Mouse (Mus musculus) E14TG2a.4 (cell line): ENCODE data around the gene Med13l.
A peak's percentile ranks its signal among the peaks of the same experiment; 100 is the strongest.

Experiments used
- H3K27me3 ChIP-seq: 2 replicates; pipeline ENCODE4 v1.6.1; 2014; ENCODE audit warnings: low read length, control low read depth; ENCODE audit not compliant: insufficient read depth
- H3K36me3 ChIP-seq: 2 replicates; pipeline ENCODE4 v1.6.1; 2014; ENCODE audit warnings: low read length, control low read depth; ENCODE audit not compliant: insufficient read depth
- H3K4me1 ChIP-seq: replicated peaks from 2 replicates; pipeline ENCODE4 v1.6.1; 2014; ENCODE audit warnings: low read depth, low read length, control low read depth
- H3K4me3 ChIP-seq: replicated peaks from 2 replicates; pipeline ENCODE4 v1.5.1; 2014; ENCODE audit warnings: mild to moderate bottlenecking, low read length
- H3K9me3 ChIP-seq: 2 replicates; pipeline ENCODE4 v1.6.1; 2014; ENCODE audit warnings: low read length, control low read depth
- CTCF ChIP-seq: conservative IDR thresholded peaks from 2 replicates; pipeline ENCODE4 v1.5.1; 2014; ENCODE audit warnings: low read length
- NANOG ChIP-seq: IDR thresholded peaks from 2 replicates; pipeline ENCODE4 v1.6.1; 2014; ENCODE audit warnings: borderline replicate concordance, low read length, mixed read lengths
- POU5F1 ChIP-seq: IDR thresholded peaks from 2 replicates; pipeline ENCODE4 v1.6.1; 2014; ENCODE audit warnings: low read length, borderline replicate concordance

The Med13l gene

GRCm38 (mm10) chr5:118535130-118535529 is 25.3 kb upstream of the Med13l start:
- Histone ChIP-seq H3K36me3 (no peaks in the 10 kb centered on the region), H3K27me3 (peaks cover 8% of the 10 kb centered on the region), H3K4me3 (peak overlapping the region; percentile 23), H3K9me3 (no peaks in the 10 kb centered on the region), H3K4me1 (peaks cover 63% of the 10 kb centered on the region)
- TF ChIP-seq POU5F1: no peak
- TF ChIP-seq CTCF: no peak
- no peak for TF ChIP-seq NANOG

GRCm38 (mm10) chr5:118538487-118538886 is 22.0 kb upstream of the Med13l start:
- peaks cover 2% of the 10 kb centered on the region for H3K27me3 ChIP-seq
- TF ChIP-seq NANOG (no peak), CTCF (no peak), POU5F1 (no peak)
- peaks cover 34% of the 10 kb centered on the region for H3K4me1 ChIP-seq
- H3K36me3 ChIP-seq: no peaks in the 10 kb centered on the region
- no peak overlapping the region for H3K4me3 ChIP-seq
- no peaks in the 10 kb centered on the region for H3K9me3 ChIP-seq

- no peaks in the 10 kb centered on the region for H3K4me1 ChIP-seq
- peaks cover 3% of the 10 kb centered on the region; the same call in 1 of the 2 replicates for H3K27me3 ChIP-seq
- no peaks in the 10 kb centered on the region for H3K9me3 ChIP-seq
- TF ChIP-seq NANOG (no peak), POU5F1 (no peak), CTCF (no peak)
- H3K4me3 ChIP-seq: no peak overlapping the region
- H3K36me3 ChIP-seq: no peaks in the 10 kb centered on the region
These were observed 16.7 kb upstream of the Med13l start for GRCm38 (mm10) chr5:118543816-118544215.

- Histone ChIP-seq H3K4me1 (peaks cover 6% of the 10 kb centered on the region; the same call in 1 of the 2 replicates), H3K4me3 (no peak overlapping the region), H3K27me3 (no peaks in the 10 kb centered on the region), H3K9me3 (no peaks in the 10 kb centered on the region), H3K36me3 (no peaks in the 10 kb centered on the region)
- TF ChIP-seq POU5F1 (no peak), NANOG (no peak), CTCF (no peak)
These were observed 10.0 kb upstream of the Med13l start for GRCm38 (mm10) chr5:118550493-118550892.

- TF ChIP-seq POU5F1 (no peak), NANOG (no peak), CTCF (no peak; the same call in 1 of the 2 replicates)
- Histone ChIP-seq H3K36me3 (no peaks in the 10 kb centered on the region), H3K27me3 (no peaks in the 10 kb centered on the region), H3K4me3 (no peak overlapping the region), H3K9me3 (no peaks in the 10 kb centered on the region), H3K4me1 (peaks cover 15% of the 10 kb centered on the region)
These were observed 7.2 kb upstream of the Med13l start for GRCm38 (mm10) chr5:118553290-118553689.

GRCm38 (mm10) chr5:118555305-118555704 is 5.2 kb upstream of the Med13l start:
- no peaks in the 10 kb centered on the region for H3K9me3 ChIP-seq
- H3K27me3 ChIP-seq: no peaks in the 10 kb centered on the region
- no peak overlapping the region for H3K4me3 ChIP-seq
- H3K4me1 ChIP-seq: peaks cover 26% of the 10 kb centered on the region
- H3K36me3 ChIP-seq: no peaks in the 10 kb centered on the region
- TF ChIP-seq CTCF (peak; percentile 84), NANOG (no peak)

- no peak overlapping the region for H3K4me3 ChIP-seq
- peaks cover 6% of the 10 kb centered on the region for H3K27me3 ChIP-seq
- no peaks in the 10 kb centered on the region for H3K9me3 ChIP-seq
- peaks cover 21% of the 10 kb centered on the region for H3K4me1 ChIP-seq
- no peak for TF ChIP-seq POU5F1
- TF ChIP-seq NANOG: no peak
- H3K36me3 ChIP-seq: no peaks in the 10 kb centered on the region
These were observed 4.0 kb upstream of the Med13l start for GRCm38 (mm10) chr5:118556387-118556937.

- TF ChIP-seq NANOG (no peak), POU5F1 (no peak), CTCF (no peak)
- H3K27me3 ChIP-seq: peaks cover 16% of the 10 kb centered on the region
- peak overlapping the region; percentile 87 for H3K4me3 ChIP-seq
- H3K9me3 ChIP-seq: no peaks in the 10 kb centered on the region
- H3K36me3 ChIP-seq: no peaks in the 10 kb centered on the region
- peaks cover 45% of the 10 kb centered on the region for H3K4me1 ChIP-seq
These were observed 1.6 kb upstream of the Med13l start for GRCm38 (mm10) chr5:118558841-118559240.
